Mouse (Mus musculus): ENCODE results near the gene Ndufa8. TPM values are rescaled to one million over a fixed set of nuclear protein-coding genes. Genes with fewer than 3 reads are reported as not detected.

The Ndufa8 gene
- polyA plus RNA-seq, 1 experiment from 2014 or later = 256 TPM

DNA sequence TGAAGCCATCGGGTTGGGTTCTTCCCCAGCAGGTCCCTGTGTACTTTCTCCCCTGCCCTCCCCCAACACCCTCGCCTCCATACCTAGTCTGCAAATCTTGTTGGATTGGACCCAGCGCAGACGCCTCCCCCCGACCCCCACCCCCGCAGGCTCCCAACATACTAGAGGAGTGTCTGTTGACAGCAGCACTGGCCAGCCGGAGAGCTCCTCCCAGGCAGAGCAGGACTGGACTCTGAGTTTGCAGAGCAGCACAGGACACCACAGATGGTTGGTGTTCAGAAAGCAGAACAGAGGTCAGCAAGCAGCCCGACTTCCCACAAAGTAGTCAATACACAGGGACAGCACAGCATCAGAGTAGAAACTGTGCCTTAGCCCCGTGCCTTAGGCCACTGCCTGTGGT lies 32.2 kb upstream of the Ndufa8 start:
- Histone ChIP-seq H3K27me3 (peaks cover 3% of the 10 kb centered on the region; the same call in 1 of the 2 replicates), H3K9ac (no peak overlapping the region), H3K9me3 (no peaks in the 10 kb centered on the region), H3K4me2 (no peak overlapping the region), H3K27ac (no peak overlapping the region), H3K4me3 (no peak overlapping the region), H3K4me1 (0 out of 2 replicates have a peak, but pooled peaks cover 5% of the 10 kb centered on the region), H3K36me3 (no peaks in the 10 kb centered on the region)
- no peak for ATAC-seq (ENCODE audit: borderline replicate concordance, extremely low read depth, low FRiP score, low TSS enrichment)
- 11% methylated on average over 9 of the region's 9 CpGs for WGBS

DNA sequence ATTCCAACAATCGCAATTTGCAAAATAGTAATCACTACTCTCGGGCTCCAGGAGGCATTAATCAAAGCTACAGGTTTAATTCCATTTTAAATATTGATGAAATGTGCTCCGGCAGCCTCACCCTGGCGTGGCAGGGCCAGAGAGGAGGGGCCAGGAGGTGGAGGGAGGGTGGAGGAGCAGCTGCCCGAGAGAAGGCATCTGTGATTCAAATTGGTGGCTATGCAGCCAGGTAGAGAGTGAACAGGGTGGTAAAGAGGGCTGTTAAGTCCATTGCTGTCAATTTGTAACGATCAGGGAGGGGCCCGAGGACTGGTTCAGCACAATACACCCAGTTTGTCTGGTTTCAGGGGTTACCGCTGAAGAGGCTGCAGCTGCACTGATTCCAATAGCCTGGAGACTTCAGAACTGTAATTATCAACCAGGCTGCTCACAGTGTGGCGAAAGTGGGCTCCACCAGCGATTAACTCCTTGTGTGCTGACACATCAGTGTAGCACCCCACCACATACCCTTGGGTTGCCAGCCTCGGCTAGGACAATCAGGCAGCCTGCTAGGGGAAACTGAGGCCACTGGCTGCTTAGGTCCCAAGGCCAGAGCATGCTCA lies 28.1 kb upstream of the Ndufa8 start:
- H3K9ac ChIP-seq = no peak overlapping the region
- no peaks in the 10 kb centered on the region for H3K9me3 ChIP-seq
- peaks cover 8% of the 10 kb centered on the region; the same call in 1 of the 2 replicates for H3K27me3 ChIP-seq
- H3K4me2 ChIP-seq = no peak overlapping the region
- H3K27ac ChIP-seq = no peak overlapping the region
- H3K4me3 ChIP-seq = no peak overlapping the region
- ATAC-seq (ENCODE audit: borderline replicate concordance, extremely low read depth, low FRiP score, low TSS enrichment) = no peak
- no peaks in the 10 kb centered on the region for H3K36me3 ChIP-seq
- 17% methylated on average over 11 of the region's 11 CpGs for WGBS
- 0 out of 2 replicates have a peak, but pooled peaks cover 5% of the 10 kb centered on the region for H3K4me1 ChIP-seq

DNA sequence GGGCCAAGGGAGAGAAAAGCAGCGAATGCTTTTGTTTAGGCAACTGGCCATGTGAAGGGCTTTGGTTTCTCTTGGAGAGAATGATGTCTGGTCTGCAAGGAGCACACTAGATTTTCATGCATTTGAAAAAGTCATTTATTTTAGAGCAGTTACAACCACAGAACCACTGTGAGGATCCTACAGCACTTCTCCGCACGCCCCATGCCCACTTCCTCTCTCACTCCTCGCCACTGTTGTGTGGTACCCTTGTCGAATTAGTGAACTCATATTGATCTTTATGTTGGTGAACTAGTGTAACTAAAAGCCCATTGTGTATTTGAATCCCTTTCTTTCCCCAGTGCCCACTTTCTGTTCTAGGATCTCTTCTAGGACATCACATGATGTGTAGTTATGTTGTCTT lies 26.0 kb upstream of the Ndufa8 start:
- Histone ChIP-seq H3K36me3 (no peaks in the 10 kb centered on the region), H3K9ac (no peak overlapping the region), H3K4me3 (no peak overlapping the region), H3K27ac (no peak overlapping the region), H3K9me3 (no peaks in the 10 kb centered on the region), H3K4me1 (0 out of 2 replicates have a peak, but pooled peaks cover 5% of the 10 kb centered on the region), H3K4me2 (no peak overlapping the region), H3K27me3 (peaks cover 8% of the 10 kb centered on the region; the same call in 1 of the 2 replicates)
- ATAC-seq (ENCODE audit: borderline replicate concordance, extremely low read depth, low FRiP score, low TSS enrichment) = no peak
- WGBS = 76% methylated on average over 5 of the region's 5 CpGs

DNA sequence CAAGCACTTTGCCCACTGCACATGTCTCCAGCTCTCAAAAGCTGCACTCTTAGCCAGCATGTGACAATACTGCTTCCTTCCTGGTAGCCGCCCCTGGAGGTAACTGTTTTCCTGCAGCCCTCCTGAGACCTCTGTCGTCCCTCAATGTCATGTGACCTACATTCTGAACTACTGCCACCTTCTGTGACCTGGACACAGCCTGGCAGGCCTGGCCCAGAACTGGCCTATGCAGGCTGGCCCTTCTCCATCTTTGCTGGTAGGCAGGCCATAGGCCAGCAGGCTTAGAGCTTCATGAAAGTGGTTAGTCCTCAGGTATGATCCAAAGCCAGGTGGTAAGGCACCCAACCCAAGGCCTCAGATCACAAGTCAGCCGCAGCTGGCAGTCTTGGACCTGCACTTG lies 24.6 kb upstream of the Ndufa8 start:
- Histone ChIP-seq H3K27me3 (0 out of 2 replicates have a peak, but pooled peaks cover 4% of the 10 kb centered on the region), H3K4me3 (no peak overlapping the region), H3K27ac (no peak overlapping the region), H3K9ac (no peak overlapping the region), H3K9me3 (no peaks in the 10 kb centered on the region), H3K4me2 (no peak overlapping the region), H3K36me3 (no peaks in the 10 kb centered on the region), H3K4me1 (0 out of 2 replicates have a peak, but pooled peaks cover 5% of the 10 kb centered on the region)
- ATAC-seq (ENCODE audit: borderline replicate concordance, extremely low read depth, low FRiP score, low TSS enrichment) = no peak
- WGBS = 53% methylated on average over 3 of the region's 3 CpGs

DNA sequence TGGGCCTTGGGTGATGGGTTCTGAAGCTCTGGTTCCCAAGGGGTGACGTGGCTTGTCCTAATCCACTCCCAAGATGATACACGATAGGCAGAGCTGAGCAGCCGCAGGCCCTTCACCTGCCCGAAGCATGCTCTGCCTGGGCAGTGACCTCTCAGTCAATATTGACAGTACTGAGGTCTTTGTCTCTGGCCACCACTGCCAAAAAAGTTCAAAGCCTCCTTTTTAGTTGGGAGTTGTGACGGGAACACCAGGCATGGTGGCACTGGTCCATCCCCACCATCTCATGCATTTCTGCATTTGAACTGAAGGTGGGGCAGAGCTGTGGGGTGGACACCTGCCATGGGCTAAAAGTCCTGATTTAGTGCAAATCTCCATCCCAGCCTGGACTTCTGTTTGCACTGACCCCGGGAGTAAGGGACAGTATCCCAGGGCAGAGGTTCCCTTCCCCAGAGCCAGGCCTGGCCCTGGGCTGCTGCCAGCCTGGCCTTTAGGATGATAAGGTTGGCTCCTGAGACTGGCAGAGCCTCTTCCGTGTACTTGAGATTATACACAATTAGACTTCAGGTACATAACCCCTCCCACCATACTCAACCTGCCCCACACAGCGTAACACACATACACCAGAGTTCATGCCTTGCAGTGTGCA lies 22.6 kb upstream of the Ndufa8 start:
- Histone ChIP-seq H3K9ac (no peak overlapping the region), H3K36me3 (no peaks in the 10 kb centered on the region), H3K4me2 (no peak overlapping the region), H3K27me3 (0 out of 2 replicates have a peak, but pooled peaks cover 4% of the 10 kb centered on the region), H3K4me3 (no peak overlapping the region), H3K4me1 (no peaks in the 10 kb centered on the region), H3K27ac (no peak overlapping the region), H3K9me3 (no peaks in the 10 kb centered on the region)
- 62% methylated on average over 8 of the region's 8 CpGs for WGBS
- ATAC-seq (ENCODE audit: borderline replicate concordance, extremely low read depth, low FRiP score, low TSS enrichment) = no peak

DNA sequence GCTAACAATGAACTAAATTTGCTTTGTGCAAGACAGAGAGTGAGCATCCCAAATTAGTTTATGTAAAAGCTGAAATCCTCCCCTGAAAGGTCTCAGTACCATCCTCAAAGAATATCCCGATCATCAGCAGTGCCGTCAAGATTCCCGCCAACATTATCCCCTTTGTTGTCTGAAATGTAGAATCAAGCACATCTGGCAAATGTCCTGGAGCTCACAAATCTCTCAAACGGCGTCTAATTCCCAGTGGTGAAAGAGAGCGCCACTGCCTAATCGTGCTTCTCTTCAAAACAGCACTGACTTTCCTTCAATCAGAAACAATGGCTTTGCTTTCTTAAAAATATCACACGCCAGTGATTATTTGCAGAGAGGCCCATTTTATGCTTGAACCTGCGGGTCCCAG lies 17.9 kb upstream of the Ndufa8 start:
- H3K36me3 ChIP-seq = no peaks in the 10 kb centered on the region
- H3K9me3 ChIP-seq = no peaks in the 10 kb centered on the region
- H3K27ac ChIP-seq = no peak overlapping the region
- H3K4me3 ChIP-seq = no peak overlapping the region
- no peak overlapping the region for H3K9ac ChIP-seq
- ATAC-seq (ENCODE audit: borderline replicate concordance, extremely low read depth, low FRiP score, low TSS enrichment) = no peak
- H3K27me3 ChIP-seq = no peaks in the 10 kb centered on the region
- H3K4me2 ChIP-seq = no peak overlapping the region
- no peaks in the 10 kb centered on the region for H3K4me1 ChIP-seq
- WGBS = 68% methylated on average over 9 of the region's 9 CpGs

DNA sequence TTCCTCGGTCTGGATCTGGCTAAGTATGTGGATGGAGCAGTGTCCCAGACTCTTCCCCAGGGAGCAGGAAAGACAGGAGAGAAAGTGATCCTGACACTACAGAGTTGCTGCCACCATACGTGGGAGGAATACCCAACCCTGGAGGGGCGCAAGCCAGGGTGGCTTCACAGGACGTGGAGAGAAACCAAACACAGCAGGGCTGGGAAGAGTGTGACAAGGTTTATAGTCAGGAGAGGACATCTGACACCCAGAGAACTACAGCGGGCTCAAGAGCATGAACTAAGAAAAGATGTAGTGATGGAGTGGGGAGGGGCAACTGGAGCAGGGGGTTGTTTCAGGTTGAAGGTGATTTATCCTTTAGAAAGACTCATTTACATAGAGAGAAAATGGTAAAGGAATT lies 12.2 kb upstream of the Ndufa8 start:
- Histone ChIP-seq H3K27ac (no peak overlapping the region), H3K9me3 (no peaks in the 10 kb centered on the region), H3K4me3 (no peak overlapping the region), H3K4me1 (no peaks in the 10 kb centered on the region), H3K9ac (no peak overlapping the region), H3K36me3 (no peaks in the 10 kb centered on the region), H3K4me2 (no peak overlapping the region), H3K27me3 (no peaks in the 10 kb centered on the region)
- WGBS = 53% methylated on average over 5 of the region's 5 CpGs
- ATAC-seq (ENCODE audit: borderline replicate concordance, extremely low read depth, low FRiP score, low TSS enrichment) = no peak

DNA sequence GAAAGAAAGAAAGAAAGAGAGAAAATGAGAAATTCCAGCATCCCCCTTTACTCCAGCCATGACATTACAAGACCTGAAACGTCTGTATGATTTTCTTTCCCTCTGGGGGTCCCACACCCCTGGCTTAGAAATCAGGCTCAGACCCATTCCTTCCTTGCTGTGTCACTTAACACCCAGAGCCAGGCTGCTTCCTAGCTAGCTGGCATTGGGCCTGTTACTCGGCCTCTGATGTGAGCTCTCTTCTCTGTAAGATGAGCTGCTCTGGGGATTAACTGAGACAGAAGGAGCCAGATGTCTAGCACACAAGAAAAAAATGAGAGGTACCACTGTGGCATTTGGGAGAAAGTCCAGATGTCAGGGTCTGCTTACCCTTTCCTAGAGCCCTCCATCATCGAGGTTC lies 7.0 kb upstream of the Ndufa8 start:
- H3K36me3 ChIP-seq = no peaks in the 10 kb centered on the region
- H3K27me3 ChIP-seq = no peaks in the 10 kb centered on the region
- no peak overlapping the region for H3K27ac ChIP-seq
- 41% methylated on average over 3 of the region's 3 CpGs for WGBS
- no peak overlapping the region for H3K4me2 ChIP-seq
- H3K9me3 ChIP-seq = no peaks in the 10 kb centered on the region
- H3K4me1 ChIP-seq = no peaks in the 10 kb centered on the region
- H3K4me3 ChIP-seq = no peak overlapping the region
- no peak for ATAC-seq (ENCODE audit: borderline replicate concordance, extremely low read depth, low FRiP score, low TSS enrichment)
- no peak overlapping the region for H3K9ac ChIP-seq

DNA sequence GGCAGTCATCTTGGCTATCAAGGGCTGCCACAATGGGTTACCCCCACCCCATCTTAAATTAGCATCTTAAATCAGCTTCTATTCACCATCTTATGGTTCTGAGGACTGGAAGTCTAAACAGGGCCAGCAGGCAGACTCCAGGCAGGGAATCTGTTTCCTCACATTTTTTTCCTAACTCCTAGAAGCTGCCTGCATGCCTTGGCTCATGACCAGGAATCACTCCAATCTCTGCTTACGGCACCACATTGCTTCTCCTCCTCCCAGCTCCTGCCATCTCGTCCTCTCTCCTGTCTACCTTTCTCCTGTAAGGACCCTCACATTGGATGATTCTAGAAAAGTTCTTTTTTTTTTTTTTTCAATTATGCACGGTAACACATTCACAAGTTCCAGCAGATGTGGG lies 4.0 kb upstream of the Ndufa8 start:
- 33% methylated on average over 3 of the region's 3 CpGs for WGBS
- H3K4me2 ChIP-seq = no peak overlapping the region
- peaks cover 3% of the 10 kb centered on the region for H3K4me1 ChIP-seq
- H3K36me3 ChIP-seq = no peaks in the 10 kb centered on the region
- ATAC-seq (ENCODE audit: borderline replicate concordance, extremely low read depth, low FRiP score, low TSS enrichment) = no peak
- no peak overlapping the region for H3K4me3 ChIP-seq
- H3K27ac ChIP-seq = no peak overlapping the region
- H3K9ac ChIP-seq = no peak overlapping the region
- H3K9me3 ChIP-seq = no peaks in the 10 kb centered on the region
- no peaks in the 10 kb centered on the region for H3K27me3 ChIP-seq

DNA sequence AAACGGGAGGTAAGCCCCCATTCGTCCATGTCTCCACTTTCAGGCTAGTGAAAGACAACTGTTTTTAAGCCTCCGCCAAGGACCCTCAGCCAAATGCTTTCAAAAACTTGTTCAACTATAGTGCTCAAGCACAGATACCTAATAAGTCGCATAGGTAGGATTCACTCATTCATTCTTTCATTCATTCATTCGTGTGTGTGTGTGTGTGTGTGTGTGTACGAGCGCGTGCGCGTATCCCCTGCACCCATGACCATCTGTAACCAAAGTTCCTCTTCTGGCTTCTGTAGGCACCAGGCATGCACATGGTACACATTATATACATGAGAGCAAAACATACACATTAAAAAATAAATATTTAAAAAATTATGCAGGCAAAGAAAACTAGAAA lies 355 bp upstream of the Ndufa8 start:
- H3K36me3 ChIP-seq = peaks cover 4% of the 10 kb centered on the region; the same call in 1 of the 2 replicates
- no peaks in the 10 kb centered on the region for H3K9me3 ChIP-seq
- H3K4me3 ChIP-seq = peak overlapping the region; percentile 68
- peaks cover 6% of the 10 kb centered on the region for H3K4me1 ChIP-seq
- H3K9ac ChIP-seq = no peak overlapping the region
- H3K27ac ChIP-seq = no peak overlapping the region
- WGBS = 44% methylated on average over 10 of the region's 10 CpGs
- ATAC-seq (ENCODE audit: borderline replicate concordance, extremely low read depth, low FRiP score, low TSS enrichment) = peak; percentile 13; the same call in 1 of the 2 replicates
- peak overlapping the region; percentile 58 for H3K4me2 ChIP-seq
- no peaks in the 10 kb centered on the region for H3K27me3 ChIP-seq

DNA sequence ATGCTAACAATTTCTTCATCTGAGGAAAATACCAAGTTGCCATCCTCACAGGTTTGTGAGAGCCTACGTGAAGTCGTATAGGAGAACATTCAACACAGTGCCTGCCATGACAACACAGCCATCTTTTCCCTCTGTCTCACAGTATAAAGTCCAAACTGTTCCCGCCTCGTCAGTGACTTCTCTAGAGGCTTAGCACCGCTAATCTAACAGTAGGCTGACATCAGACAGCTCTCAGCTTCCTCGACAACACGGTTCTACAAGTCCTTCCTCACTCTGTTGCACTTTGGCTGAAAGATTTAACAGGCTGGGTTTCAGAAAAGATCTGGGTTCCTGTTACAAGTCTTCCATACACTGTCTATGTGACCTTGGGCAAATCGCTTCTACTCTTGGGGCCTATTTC lies 1.0 kb downstream of the Ndufa8 start:
- H3K27ac ChIP-seq = no peak overlapping the region
- 54% methylated on average over 8 of the region's 8 CpGs for WGBS

DNA sequence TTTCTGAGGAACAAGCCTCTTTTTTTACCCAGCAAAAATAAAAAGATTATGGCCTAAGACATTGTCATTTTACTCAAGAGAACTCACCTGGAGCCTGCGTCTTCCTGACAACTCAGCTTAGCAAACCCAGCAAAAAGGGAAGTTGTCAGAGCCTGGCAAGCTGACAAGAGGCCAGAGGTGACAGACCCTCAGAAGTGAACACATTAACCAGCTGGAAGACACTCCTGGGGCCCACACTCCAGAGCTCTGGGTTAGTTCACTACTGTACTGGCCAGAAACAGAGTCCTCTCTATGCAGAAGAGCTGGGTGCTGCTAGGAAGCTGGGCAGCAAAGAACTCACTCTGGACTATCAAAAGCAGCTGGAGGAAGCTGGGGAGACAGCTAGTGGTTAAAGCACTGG lies 8.3 kb downstream of the Ndufa8 start:
- no peak for ATAC-seq (ENCODE audit: borderline replicate concordance, extremely low read depth, low FRiP score, low TSS enrichment)
- no peak overlapping the region for H3K4me2 ChIP-seq
- WGBS = 56% methylated on average over 1 of the region's 1 CpGs
- H3K9me3 ChIP-seq = no peaks in the 10 kb centered on the region
- H3K4me1 ChIP-seq = peaks cover 6% of the 10 kb centered on the region; the same call in 1 of the 2 replicates
- no peak overlapping the region for H3K27ac ChIP-seq
- H3K9ac ChIP-seq = no peak overlapping the region
- no peaks in the 10 kb centered on the region for H3K27me3 ChIP-seq
- H3K36me3 ChIP-seq = peaks cover 50% of the 10 kb centered on the region
- H3K4me3 ChIP-seq = no peak overlapping the region

More for the DNA sequence above, 1.0 kb downstream of the Ndufa8 start:
- Histone ChIP-seq H3K4me1 (peaks cover 6% of the 10 kb centered on the region), H3K4me2 (peak overlapping the region; percentile 58), H3K36me3 (peaks cover 14% of the 10 kb centered on the region), H3K9me3 (no peaks in the 10 kb centered on the region), H3K4me3 (peak overlapping the region; percentile 68), H3K9ac (peak overlapping the region; percentile 83), H3K27me3 (no peaks in the 10 kb centered on the region)
- ATAC-seq (ENCODE audit: borderline replicate concordance, extremely low read depth, low FRiP score, low TSS enrichment) = no peak
